Mouse (Mus musculus): ENCODE measurements at regions not wholly inside any gene's neighbourhood (a gene's known extent, or its start where the extent isn't known, plus 50 kb on each side); places are given as distances from the start of the nearest gene placed in this dataset.

DNA sequence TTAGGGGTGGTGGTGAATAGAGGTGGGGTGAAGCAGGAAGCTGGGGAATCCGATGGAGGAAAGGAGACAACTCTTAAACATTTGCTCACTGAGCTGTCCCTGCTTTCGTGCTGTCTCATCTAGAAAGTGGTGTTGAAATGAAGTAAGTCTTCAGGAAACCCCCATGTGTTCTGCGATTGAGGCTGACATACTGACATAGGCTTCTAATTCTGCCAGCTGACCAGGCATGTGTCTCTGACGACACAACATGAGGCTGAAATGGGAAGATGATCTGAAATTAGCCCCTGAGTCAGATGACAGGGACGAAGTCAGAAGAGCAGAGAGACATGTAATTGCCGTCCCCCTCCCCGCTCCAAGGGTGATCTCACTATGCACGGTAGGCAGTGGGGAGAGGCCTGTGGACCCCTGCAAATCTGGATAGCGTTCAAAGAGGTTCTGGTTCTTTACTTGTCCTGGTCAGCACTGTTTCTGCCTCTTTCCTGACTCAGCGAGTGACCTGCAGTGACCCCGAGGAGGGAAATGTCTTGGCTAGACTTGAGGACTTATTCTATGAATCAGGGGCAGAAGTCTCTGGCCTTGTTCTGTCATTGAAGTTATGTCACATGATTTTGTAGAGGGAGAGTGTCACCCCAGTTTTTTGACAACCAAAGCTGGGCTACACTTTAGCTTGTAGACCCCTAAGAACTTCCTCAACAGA lies 117.0 kb upstream of the Id2 start:
- no peak for ATAC-seq (replicated peaks; ENCODE audit: poor library complexity)

DNA sequence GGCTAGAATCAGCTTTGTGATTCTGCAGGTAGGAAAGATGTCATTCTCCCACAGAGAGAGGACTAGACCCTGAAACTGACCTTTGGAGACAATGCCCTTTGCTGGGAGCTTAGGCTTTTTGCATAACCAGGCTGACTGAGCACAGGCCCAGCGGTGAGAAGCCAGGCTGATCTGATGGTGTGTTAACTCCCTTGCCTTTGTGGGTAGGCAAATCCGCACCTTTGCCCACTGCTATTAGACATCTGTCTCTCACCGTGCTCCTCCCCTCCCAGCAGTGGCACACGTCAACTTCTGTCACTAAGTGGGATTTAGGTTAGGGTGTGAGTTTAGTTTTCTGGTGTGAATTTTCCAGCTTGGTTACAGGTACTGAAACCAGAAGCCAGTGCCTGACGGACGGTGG lies 114.4 kb upstream of the Id2 start:
- ATAC-seq (replicated peaks; ENCODE audit: poor library complexity) = no peak

DNA sequence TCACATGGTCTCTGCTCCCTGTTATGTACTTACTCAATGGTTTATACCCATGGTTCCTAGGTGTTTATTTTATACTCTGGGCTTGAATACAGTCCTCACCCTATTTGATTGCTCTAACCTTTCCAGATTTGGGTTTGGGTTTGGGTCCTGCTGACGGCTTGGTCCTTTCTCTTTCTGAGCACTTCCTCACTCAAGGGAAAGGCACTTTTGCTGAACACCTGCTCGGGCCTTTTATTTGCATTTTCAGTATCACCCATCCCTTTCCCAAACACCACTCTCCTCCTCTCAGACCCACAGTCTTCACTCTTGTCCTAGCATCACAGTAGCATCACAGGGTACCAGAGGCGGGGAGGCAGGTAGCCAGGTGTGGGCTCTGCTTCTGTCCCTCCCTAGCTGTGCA lies 113.7 kb upstream of the Id2 start:
- ATAC-seq (replicated peaks; ENCODE audit: poor library complexity) = no peak

DNA sequence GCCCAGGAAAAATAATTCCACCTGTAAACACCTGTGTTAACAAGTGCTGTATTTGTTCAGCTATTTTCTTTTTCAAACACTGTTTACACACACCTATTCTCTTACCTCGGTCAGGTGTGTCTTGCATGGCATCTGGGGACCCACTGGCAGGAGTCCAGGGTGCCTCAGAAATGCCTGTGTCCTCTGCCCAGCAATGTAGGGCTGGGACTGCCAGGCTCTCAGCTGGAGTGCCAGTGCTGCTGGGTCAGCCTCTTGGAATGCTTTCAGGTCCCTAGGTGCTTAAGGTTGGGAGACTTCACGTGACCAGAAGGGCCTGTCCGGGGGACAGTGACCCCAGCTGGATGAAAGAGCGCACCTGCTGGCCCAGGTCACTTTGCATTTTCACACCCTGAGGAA lies 112.4 kb upstream of the Id2 start:
- no peak for ATAC-seq (replicated peaks; ENCODE audit: poor library complexity)

DNA sequence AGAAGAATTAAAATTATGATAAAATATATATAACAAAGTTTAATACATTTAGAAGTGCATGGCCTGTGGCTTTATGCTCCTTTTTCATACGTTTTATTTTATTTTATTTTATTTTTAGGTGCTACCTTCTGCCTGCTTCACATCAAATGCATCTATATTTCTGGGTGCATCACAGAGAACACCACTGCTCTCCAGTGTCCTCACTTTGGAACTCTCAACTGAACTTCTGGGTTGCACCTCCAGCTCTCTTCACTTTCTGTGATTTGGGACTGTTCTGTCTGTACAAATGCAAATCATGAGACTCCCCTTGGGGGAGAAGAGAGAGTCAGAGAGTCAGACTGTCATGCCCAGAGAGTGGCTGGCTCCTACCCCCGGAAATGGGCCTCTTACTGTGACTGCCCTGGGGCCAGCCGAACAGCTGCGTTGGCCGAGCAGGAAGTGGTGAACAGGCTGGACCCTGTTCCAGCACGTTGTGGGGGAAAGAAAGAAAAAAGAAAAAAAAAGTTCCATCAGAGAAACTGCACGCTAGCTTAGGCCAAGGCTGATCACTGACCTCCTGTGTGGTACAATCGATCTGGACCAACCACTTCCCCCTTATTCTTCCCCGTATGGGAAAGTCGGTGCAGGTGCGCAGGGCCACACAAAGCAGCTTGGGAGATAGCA lies 111.9 kb upstream of the Id2 start:
- ATAC-seq (replicated peaks; ENCODE audit: poor library complexity) = peak; percentile 75

DNA sequence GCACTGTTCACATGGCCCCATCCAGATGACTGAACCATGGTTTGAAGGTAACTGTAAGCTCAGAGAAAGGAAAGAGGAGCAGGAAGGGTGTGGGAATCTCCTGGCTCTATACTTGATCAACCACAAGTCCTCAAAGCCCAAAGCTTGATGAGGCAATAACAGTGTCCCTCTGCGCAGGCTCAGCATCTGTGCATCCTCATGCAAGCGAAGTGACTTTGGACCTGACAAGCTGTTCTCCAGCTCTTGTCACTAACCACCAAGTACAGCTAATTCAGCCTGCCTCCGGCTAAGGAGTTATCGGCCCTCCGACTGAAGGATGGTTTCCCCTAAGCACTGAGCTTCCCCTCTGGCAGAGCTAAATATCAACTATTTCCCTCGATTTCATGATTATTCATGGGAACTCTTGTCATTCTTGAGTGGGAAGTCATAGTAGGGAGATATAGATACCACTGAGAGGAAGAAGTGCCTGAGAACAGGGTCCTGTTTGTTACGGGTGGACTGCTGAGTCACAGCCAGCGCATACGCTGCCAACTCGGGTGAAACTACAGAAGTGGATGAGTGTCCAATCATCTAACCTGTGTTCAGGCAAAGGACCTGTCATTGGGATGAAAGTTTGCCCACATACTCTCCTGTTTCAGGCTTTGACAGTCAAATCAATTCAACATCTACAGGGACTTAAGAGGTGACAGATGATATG lies 106.6 kb upstream of the Id2 start:
- peak; percentile 84 for ATAC-seq (replicated peaks; ENCODE audit: poor library complexity)

DNA sequence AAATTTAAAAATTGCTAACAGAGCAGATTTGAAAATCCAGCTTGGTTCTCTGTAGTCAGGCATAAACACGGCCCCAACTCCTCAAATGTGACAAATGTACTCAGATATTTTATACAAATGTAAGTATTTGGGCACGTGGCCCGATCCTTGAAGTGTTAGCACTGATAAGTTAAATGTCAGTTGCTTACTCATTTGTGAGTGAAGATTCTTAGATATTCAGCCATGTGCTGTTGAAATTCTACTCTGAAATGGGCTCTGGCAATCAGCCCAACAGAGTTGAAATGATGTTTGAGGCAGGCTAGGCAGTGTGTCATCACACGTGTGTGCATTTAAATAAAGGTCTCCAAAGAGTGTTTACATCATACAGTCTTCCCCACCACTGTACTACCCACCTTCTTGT lies 103.2 kb upstream of the Id2 start:
- no peak for ATAC-seq (replicated peaks; ENCODE audit: poor library complexity)

DNA sequence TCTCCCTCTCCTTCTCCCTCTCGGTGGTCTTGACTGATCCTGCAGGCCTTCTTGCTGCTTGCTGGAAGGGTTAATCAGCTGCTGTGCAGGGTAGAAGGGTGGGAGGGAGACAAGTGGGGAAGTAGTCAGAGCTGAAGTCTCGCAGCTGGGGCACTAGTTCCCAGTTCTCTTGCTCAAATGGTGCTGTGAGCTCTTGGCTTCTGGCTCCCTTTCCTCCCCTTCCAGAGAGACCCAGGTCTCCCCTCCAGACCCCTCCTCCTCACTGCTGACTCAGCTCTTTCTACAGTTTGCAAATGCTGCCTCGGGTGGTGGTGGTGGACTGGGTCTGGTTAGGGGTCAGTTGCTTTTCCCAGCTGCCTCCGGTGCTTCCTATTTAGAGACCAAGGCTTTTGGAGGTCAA lies 100.8 kb upstream of the Id2 start:
- peak; percentile 58 for ATAC-seq (replicated peaks; ENCODE audit: poor library complexity)

DNA sequence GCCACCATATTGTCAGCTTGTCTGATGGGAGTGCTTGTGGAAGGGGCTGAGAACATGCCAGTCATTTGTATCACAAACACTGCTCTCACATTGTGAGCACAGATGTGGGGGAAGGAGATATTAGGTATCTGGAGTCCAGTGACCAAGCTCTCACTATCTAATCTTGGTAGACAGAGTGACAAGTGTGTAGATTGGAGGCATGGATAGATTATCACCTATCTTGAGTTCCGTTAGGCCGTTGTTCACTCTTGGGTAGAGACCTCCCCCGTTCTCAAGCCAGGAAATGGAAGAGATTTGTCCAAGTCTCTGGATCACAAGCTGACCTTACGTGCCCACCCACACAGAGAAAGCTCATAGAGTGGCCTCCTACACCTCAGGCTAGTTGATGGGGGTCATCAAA lies 99.1 kb upstream of the Id2 start:
- peak; percentile 38 for ATAC-seq (replicated peaks; ENCODE audit: poor library complexity)

DNA sequence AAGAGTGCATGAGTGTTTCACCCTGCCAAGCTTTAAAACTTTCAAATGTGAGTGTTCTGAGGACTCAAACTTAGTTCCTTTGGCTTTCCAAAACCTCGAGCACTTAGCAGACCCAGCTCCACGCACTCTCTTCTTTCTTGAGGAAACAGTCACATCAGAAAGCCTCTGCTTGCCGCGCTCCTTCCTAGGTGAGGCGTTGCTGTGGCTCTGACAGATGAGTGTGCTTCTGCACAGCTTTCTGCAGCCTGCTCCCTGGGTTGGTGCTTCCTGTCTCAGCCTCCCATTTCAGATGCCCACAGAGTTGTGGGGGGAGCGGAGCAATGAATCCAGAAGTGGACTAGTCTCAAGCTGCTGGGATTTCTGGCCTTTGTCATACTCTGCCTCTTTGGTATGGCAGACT lies 95.3 kb upstream of the Id2 start:
- no peak for ATAC-seq (replicated peaks; ENCODE audit: poor library complexity)

DNA sequence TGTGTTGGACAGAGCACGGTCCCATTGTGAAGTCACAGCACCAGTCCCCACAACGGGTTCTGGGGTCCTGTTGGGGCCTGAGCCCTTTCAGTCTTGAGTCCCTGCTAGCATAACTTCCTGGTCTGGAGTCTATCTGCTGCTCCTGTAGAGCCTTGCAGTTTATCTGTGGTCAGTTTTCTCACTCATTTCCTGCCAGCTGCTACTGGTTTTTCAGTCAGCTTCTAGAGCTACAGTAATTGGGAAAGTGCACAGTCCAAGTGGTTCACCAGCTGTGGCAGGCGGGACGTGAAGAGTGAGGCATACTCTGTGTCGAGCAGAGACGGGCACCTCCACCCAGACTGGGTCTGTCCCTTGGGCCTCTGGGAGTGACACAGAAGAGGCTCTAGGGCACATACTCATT lies 93.4 kb upstream of the Id2 start:
- peak; percentile 68 for ATAC-seq (replicated peaks; ENCODE audit: poor library complexity)

DNA sequence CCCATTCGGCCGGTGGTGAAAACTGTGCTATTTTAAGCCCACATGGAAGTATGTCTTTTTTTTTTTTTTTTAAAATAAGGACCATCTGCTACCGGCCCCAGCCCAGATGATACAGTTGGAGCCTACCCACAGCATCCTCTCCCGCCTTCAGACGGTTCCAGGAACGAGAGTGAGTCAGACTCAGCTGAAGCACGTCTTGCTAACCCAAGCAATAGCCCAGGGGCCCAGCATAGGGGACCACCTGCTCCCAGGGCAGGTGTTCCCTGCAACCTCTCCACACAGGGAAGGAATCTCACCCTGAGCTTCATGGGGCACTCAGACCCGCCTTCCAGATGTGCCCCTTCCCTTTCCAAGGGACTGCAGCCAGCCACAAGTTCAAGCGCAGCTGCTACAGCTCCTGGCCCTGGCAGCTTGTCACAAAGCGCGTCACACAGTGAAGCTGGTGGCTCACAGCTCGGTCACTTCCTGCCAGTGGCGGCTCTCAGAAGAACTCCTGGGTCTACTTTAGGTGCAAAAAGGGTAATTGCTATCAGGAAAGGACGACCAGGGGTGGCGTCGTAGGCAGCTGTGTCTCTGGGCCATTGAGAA lies 92.3 kb upstream of the Id2 start:
- ATAC-seq (replicated peaks; ENCODE audit: poor library complexity) = peak; percentile 70

DNA sequence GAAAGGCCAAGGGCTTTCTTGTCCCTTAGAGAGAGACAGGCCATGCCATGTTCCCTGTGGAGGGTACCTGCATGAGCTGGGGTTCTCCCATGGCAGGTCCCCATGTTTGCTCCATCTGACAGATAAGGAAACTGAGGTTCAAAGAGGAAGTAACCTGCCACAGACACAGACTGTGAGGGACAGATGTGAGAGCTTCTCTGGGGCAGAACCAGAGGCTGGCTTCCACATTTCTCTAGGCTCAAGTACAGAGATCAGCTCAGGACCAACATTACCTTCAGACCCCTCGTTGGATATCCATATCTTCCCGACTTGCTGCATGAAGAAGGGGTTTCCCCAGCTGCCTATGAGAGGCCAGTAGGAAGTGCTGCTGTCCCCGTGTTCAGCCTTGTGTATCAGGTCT lies 91.6 kb upstream of the Id2 start:
- no peak; the same call in 1 of the 2 replicates for ATAC-seq (replicated peaks; ENCODE audit: poor library complexity)

DNA sequence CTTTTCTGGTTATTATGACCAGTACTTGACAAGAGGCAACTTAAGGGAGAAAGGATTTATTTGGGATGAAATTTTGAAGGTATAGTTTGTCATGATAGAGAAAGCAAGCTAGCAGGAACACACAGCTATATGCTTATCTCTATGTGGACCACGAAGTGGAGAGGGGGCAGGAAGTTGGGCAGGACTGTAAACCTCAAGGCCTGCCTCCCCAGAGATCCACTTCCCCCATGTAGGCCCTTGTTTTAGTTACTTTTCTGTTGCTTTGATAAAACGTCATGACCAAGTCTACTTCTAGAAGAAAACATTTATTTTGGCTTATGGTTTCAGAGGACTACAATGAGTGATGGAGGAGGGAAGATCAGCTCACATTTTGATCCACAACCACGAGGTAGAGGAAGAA lies 90.3 kb upstream of the Id2 start:
- ATAC-seq (replicated peaks; ENCODE audit: poor library complexity) = no peak

DNA sequence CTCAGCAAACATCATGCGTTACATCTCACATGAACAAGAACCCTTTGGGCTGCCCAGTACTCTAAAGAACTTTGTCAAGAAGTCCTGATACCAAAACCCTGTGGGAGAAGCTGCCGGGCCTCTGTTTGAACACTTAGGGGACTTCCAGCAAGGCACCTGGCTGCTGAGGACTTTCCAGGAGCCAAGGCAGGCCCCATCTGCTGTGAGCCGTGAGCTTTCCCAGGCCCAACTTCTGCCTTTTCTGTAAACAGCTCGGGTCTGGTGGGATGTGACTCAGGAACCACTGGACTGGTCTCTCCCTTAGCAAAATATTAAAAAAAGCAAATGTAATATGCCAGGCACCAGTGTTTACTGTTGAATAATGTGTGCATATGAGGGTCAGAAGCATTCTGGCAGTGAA lies 85.7 kb upstream of the Id2 start:
- no peak for ATAC-seq (replicated peaks; ENCODE audit: poor library complexity)

DNA sequence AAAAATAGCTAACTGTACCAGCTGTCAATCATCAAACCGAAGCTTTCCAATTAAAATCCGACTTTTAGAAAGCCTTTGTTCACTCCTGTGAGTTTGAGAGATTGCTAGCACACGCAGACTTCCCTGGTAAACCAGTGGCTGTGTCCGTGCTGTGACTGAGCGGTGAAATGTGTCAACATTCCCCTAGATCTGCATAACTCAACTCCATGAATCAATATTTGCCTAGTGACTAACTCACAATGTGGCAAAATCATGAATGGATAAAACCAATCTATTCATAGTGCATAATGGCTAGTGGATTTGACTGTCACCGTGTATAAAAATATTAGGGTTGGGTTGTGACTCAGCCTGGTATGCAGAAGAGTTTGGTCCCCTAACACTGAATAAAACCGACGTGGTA lies 84.4 kb upstream of the Id2 start:
- ATAC-seq (replicated peaks; ENCODE audit: poor library complexity) = no peak

DNA sequence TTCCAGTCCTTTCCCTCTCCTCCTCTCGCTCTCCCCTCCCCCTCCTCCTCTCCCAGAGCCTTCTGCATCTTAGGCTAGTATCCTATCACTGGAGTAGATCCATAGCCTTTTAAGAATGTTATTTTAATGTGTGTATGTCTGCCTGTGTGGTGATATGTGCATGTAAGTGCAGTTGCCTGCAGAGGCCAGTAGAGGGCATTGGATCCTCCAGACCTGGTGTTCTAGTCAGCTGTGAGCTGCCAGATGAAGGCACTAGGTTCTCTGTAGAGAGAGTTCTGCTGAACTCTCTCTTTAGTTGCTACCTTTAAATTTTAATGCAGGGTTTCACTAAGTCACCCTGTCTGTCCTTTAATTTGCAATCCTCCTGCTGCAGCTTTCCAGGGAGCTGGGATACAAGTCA lies 83.9 kb upstream of the Id2 start:
- 0 out of 2 replicates have a peak, but pooled peaks have one; percentile 45 for ATAC-seq (replicated peaks; ENCODE audit: poor library complexity)

DNA sequence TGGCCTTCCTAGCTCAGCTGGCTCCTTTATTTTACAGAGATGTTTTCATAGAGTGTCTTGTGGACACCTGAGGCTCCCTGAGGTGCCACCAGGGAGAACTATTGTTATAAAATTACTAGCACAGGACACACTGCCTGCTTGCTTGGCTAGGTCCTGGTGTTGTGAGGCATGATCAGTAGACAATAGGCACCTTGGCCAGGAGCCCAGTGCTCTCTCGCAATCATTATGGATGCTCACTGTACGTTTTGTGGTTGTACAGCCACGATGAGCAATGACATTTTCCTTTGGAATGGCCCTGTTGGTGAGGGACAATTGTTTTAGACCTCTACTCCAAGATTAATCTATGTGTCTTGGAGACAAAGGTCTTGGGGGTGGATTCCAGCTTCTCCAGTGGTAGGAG lies 83.3 kb upstream of the Id2 start:
- ATAC-seq (replicated peaks; ENCODE audit: poor library complexity) = no peak

DNA sequence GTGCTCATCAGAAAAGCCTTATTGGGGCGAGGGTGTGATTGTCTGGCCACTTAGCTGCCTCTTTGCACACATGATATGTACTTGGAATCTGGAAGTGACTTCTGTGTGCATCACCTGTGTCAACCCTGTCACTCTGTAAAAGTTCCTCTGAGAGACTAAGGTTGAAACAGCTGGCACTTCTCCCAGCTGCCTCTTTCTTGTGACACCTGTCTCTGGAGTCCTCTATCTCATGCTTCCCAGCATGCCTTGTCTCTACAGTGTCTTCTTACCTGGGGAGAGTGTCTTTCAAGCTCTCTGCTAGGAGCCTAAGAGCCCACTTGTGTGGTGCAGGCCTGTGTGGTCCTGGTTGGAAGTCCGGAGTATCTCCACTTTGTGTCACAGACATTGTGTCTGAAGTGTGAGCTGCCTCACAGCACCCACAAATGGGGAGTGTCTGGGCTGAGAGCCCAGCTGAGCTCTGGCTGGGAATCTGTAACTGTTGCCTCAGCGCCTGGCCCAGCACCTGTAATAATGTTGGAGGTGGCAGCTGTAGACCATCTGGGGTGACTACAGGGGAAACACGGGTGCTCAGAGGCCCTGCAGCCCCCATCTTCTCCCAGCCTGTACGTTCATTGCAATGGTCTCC lies 81.7 kb upstream of the Id2 start:
- ATAC-seq (replicated peaks; ENCODE audit: poor library complexity) = no peak

DNA sequence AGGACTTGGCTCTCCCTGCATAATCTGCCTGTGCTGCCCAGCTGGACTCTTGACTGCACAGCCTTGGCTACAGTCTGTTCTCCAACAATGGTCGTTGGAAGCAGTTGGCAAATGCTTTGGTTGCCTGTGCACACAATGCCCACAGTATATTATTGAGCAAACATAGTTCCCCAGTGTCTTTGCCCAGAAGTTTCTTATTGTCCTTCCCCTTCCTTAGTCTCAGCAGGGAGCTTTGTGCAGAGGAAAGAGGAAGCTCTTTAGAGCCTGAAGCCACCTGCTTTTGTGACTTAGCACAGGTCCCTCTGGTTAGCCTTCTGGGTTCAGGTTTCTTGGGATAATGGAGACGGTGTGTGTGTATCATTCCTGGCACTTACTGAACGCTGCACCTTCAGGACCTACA lies 80.9 kb upstream of the Id2 start:
- ATAC-seq (replicated peaks; ENCODE audit: poor library complexity) = peak; percentile 93

DNA sequence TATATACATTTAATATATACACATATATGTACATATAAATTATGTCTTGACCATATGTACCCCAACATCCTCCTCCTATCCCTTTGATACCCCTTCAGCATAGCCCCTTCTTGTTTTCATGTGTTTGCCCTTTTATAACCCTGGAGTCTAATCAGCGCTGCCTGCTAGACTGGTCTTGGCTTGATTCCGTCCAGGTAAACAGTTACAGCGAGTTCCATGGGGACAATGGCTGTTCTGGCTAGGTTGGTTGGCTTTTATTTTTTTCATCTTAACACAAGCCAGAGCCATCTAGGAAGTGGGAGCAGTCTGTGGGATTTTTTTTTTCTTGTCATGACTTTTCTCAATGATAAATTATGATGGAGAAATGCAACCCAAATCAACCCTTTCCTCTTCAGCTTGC lies 79.6 kb upstream of the Id2 start:
- ATAC-seq (replicated peaks; ENCODE audit: poor library complexity) = no peak

DNA sequence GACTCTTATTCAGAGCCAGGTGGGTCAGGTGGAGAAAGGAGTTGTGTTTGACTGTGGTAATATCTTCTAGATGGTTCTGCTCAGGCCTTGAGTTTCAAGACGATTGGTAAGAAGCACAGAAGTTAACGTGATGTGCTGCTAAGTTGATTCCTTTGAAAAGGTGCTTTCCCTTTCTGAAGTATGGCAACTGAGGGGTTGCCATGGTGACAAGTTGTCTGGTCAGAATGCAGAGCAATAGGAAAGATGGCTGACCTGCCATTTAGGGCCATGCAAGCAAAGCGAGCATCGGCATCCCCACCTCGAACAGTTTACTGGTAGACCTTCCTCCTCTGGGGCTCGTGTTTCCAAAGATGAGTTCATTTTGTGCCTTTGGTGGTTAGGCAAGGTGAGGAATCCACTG lies 76.1 kb upstream of the Id2 start:
- no peak for ATAC-seq (replicated peaks; ENCODE audit: poor library complexity)
